Mouse (Mus musculus) CD8-positive naive resting alpha-beta T cell, adult 2 months (primary cell): ENCODE results near the gene Tfpi.
"Not testable (repeated sequence)": the region's sequence is repeated elsewhere in the genome, so short reads cannot be mapped to it uniquely, and the experiment has no call there.

Source experiments
- DNase-seq, 2 experiments: peaks; one replicate each; pipeline ENCODE4 v3.0.0; 2022; ENCODE audit warnings: low read depth in 2 of 2, low spot score in 2 of 2

Tfpi gene

DNA sequence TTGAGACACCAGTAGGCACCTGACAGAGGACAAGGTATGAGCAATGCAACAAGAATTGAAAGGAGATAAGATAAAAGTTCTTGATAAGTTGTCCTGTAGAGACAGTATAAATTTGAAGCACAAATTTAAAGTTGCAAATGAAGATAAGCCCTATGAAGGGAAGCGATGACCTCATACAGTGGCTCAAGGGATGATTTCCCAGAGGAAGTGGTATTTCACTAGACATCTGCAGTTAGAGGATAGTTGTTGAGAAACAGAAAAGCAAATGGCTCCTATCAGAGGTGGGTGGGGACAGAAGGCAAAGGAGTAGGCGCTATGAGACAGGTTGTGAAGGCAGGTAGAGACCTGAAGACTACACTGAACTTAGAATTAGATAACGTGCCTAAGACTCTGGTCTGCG lies 83.3 kb downstream of the Tfpi start:
- DNase-seq, result no peak

DNA sequence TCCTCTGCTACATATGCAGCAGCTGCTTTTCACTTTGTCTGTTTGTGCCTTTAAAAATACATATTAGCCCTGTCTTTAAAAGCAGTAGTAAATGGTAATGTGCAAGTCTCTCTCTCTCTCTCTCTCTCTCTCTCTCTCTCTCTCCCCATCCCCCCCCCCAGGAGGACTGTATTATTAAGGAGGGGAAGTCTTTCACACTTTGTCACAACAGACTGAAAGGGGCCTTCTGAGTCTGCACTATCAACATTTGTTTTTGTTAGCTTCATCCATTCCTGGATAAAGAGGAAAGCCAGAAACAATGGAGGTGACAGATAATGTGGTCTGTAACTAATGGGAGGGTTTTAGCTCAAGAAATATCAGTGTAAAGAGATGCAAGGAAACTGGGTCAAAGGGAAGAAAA lies 87.5 kb downstream of the Tfpi start:
- no peak for DNase-seq

DNA sequence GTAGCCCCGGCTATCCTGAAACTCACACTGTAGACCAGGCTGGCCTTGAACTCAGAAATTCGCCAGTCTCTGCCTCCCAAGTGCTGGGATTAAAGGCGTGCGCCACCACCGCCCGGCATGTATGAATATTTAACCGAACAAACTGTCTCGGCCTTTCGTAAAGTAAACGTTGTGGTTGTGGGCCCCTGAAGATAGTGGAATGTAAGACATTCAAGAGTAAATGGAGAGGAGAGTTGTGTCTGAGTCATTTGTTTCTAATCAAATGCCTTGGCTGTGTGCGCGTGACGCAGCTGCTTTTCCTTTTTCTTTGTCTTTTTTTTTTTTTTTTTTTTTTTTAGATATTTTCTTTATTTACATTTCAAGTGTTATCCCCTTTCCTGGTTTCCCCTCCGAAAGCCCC lies 88.0 kb downstream of the Tfpi start:
- not testable (repeated sequence) for DNase-seq

DNA sequence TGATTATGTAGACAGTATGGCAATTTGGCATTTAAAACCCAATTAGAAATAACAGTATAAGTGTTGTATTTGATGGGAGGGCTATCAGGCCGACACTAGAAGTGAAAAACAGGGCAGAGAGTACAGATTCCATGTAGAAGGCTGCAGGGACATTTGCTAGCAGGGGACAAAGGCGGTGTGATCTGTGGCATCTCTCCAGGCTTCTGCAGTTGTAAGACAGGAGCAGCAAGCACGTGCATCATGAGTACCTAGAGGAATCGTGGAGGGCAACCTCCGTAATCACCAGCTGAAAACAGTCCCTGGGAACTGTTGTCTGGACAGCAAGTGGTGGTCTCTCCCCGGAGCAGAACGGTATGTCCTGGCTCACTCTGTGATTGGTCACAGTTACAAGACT lies 88.6 kb downstream of the Tfpi start:
- DNase-seq, result no peak

DNA sequence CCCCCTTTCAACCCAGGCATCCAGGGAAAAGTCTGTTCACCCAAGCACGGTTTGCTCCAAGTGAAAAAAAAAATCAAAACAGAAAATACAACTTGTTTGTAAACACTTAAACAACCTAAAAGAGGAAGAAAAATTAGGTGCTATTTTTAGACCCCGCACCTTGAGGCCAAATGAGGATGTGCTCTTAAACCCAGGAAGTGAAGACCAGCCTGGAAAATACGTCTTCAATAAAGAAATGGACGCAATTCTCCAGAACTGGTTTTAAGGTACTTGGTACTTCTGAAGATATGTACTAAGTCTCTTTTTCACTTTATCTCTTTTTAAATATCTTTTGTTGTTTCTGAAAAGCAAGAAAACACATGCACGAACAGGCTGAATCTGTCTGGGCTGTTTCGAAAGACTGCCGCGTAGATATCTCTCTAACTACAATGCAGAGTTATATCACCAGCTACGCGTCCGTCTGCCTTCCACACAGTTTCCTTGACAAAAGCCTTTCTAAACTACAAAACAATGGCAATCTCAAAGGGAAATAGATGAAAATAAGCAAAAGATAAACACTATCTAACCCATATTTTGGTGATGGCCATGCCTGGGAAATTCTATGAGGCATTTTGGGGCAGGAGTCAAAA lies 89.1 kb downstream of the Tfpi start:
- no peak for DNase-seq

DNA sequence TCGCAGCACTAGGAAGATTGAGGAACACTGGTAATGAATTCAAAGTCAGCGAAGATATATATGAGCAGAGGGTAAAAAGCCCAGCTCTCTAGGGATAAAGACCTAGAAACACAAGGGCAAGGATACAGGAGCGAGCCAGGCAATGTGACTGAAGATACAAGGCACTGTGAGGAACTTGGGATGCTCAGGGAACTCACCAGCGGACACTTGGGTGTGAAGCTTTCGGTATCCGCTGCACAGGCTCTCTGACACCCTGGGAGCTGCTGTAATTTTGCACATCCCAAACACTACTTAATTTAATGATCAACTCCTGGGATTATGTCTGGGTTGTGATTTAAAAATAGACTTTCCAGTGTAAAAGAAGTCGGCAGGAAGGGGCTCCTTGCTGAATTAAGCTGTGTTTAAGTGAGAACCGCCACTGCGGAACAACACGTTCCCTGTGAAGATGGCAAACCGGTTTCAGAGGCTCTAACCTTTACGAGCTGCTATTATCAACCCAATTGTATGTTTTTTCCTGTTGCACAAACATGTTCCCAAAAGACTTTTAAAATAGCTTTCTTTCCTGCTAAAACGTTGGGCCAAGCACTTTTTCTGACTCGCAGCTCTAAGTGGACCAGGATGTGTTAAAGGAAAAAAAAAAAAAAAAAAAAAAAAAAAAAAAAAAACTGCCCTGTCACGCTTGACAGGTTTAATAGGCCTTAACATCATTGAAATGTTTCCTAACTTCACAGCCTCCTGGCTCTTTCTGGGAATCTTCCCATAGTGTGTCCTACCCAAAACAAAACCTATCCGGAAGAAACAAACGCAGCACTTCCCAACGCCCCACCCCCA lies 89.8 kb downstream of the Tfpi start:
- no peak for DNase-seq

DNA sequence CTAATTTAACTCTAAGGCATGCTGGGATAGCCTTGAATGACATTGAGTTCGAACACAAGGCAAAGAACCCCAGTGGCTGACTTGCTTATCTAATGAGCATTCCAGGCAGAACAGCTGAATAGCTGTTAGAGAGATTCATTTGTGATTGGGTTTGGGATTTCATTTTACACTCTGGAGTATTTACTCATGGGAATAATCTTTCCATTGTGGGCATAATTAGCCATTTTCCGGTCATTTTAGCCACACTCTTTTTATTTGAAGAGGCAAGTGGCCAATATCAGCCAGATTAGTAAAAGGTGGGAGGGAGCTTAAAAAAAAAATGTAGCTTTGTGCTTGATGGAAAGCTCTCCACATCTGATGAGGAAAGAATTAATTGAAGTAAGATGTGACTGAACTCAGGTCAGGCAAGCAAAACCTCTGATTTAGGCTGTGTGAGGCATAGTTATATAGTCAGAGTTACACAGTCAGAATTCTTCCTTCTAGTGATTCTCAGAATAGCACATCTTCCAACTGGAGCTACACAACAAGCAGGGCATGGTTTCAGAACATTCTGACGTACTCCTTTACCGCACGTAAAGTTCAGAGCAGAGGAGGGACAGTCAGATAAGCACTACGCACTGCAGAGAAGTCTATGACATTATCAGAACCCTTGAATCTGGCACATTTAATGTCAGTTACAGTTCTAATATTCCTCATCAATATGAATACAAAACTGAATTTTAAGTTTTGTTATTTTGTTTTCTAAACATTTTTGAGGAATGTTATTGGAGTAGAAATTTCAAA lies 91.5 kb downstream of the Tfpi start:
- no peak for DNase-seq

DNA sequence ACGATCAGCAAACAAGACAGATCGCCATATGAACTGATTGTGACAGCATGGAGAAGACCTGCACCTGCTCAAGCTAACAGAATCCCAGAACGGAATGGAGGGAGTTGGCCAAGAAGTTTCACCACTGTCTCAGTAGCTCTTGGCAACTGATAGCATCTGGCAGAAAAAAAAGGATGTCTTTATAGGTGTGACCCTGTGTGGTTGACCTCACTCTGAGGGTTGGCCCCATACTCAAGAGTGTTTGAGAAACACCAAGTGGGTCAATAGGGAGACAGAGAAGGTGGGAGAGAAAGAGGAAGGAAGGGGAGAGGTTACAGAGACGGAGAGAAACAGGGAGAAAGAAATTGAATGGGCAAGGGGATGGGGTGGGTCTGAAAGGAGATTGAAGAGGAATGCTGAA lies 92.7 kb downstream of the Tfpi start:
- DNase-seq, result no peak
